Mouse (Mus musculus): ENCODE data around the gene Cfap54.

DNA sequence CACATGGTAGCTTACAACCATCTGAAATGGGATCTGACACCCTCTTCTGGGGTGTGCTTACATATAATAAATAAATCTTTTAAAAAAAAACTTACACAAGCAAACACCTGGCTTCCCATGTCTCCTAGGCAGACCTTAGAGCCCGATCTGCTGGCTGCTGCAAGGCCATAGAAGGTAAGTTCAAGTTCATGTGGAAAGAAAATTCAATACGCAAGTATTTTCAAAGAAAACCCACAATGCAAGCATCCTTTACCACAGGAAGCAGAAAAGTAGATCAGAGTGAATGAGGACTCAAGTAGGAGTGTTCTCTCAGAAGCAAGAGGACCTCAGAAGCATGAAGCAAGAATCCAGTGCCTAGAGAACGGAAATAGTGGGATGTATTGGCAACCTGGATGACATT, 39.6 kb downstream of the Cfap54 start:
- TF ChIP-seq CTCF (IDR thresholded peaks at IDR 0.05; ENCODE audit: low read depth) (no peak), EP300 (IDR thresholded peaks at IDR 0.05; ENCODE audit: low read depth) (no peak)

Measured in liver, postnatal 0 days (tissue).